Mouse (Mus musculus) ovary, postnatal 36 days (tissue): ENCODE measurements around the gene Zcrb1.

Experiments
- DNase-seq: peaks from one replicate; pipeline ENCODE4 v3.0.0; 2022; ENCODE audit warnings: low spot score, mixed read lengths

The Zcrb1 gene

GRCm38 (mm10) chr15:93371838-93372237 lies 26.3 kb downstream of the Zcrb1 start:
- no peak for DNase-seq

GRCm38 (mm10) chr15:93368558-93368957 lies 29.6 kb downstream of the Zcrb1 start:
- no peak for DNase-seq

GRCm38 (mm10) chr15:93365561-93365960 lies 32.6 kb downstream of the Zcrb1 start:
- DNase-seq, result no peak

- no peak for DNase-seq
Measured at GRCm38 (mm10) chr15:93358346-93359095, 39.6 kb downstream of the Zcrb1 start.

GRCm38 (mm10) chr15:93340630-93341379 lies 57.3 kb downstream of the Zcrb1 start:
- DNase-seq, result no peak

GRCm38 (mm10) chr15:93336925-93337761 lies 61.0 kb downstream of the Zcrb1 start, which contains the start of gene Yaf2:
Yaf2 (minus strand) TSS chr15:93336935.
- peak; percentile 87 for DNase-seq

GRCm38 (mm10) chr15:93336658-93336924 lies 61.5 kb downstream of the Zcrb1 start:
- no peak for DNase-seq
